Mouse (Mus musculus) stomach, embryonic 16.5 days (tissue): ENCODE measurements around the gene Enox1. TPM values are rescaled to one million over a fixed set of nuclear protein-coding genes. Genes with fewer than 3 reads are reported as not detected.

Source experiments
- ATAC-seq: fragments of 200-750 bp; cut with Nextera tagmentation; 2 replicates; pipeline ENCODE4 v1.8.0; 2017; ENCODE audit warnings: moderate number of reproducible peaks, moderate TSS enrichment; ENCODE audit not compliant: insufficient read depth, low FRiP score
- H3K27ac ChIP-seq: fragments of 300-500 bp; sonication (generic); 2 replicates; pipeline ENCODE4 v1.5.1; 2014; ENCODE audit warnings: low read length
- H3K27me3 ChIP-seq: fragments of 300-500 bp; sonication (generic); 2 replicates; pipeline ENCODE4 v1.6.1; 2014; ENCODE audit warnings: low read length, control low read depth, mixed read lengths; ENCODE audit not compliant: control insufficient read depth, insufficient read depth
- H3K36me3 ChIP-seq: fragments of 300-500 bp; sonication (generic); 2 replicates; pipeline ENCODE4 v1.6.1; 2014; ENCODE audit warnings: low read length; ENCODE audit not compliant: control insufficient read depth, insufficient read depth
- H3K4me1 ChIP-seq: fragments of 300-500 bp; sonication (generic); 2 replicates; pipeline ENCODE4 v1.6.1; 2014; ENCODE audit warnings: low read length, control low read depth, mixed read lengths; ENCODE audit not compliant: control insufficient read depth, insufficient read depth
- H3K4me2 ChIP-seq: fragments of 300-500 bp; sonication (generic); 2 replicates; pipeline ENCODE4 v1.6.1; 2014; ENCODE audit warnings: low read depth, low read length, mixed read lengths
- H3K4me3 ChIP-seq: fragments of 300-500 bp; sonication (generic); replicated peaks from 2 replicates; pipeline ENCODE4 v1.5.1; 2014; ENCODE audit warnings: mild to moderate bottlenecking, low read length
- H3K9ac ChIP-seq: fragments of 300-500 bp; sonication (generic); 2 replicates; pipeline ENCODE4 v1.6.1; 2014; ENCODE audit warnings: low read length
- H3K9me3 ChIP-seq: fragments of 300-500 bp; sonication (generic); replicated peaks from 2 replicates; pipeline ENCODE4 v1.6.1; 2016; ENCODE audit warnings: low read length, control low read depth; ENCODE audit not compliant: control insufficient read depth
- WGBS: fragments of 180-500 bp; shearing (Covaris S2); extraction: QIAGEN DNeasy Blood & Tissue Kit; methylation state at CpG from one replicate; pipeline ENCODE4 v1.1.7; 2014; 5-methylcytosine and 5-hydroxymethylcytosine counted together
- polyA plus RNA-seq: library from polyadenylated mRNA; unstranded; fragments of >200 nt; fragmentation: Nextera tagmentation; extraction: Ambion mirVana; gene quantifications from 2 replicates; pipeline ENCODE4 v1.2.1, GENCODE M21; 2015

The Enox1 gene
- polyA plus RNA-seq, 1 experiment from 2014 or later: 6.6 TPM

DNA sequence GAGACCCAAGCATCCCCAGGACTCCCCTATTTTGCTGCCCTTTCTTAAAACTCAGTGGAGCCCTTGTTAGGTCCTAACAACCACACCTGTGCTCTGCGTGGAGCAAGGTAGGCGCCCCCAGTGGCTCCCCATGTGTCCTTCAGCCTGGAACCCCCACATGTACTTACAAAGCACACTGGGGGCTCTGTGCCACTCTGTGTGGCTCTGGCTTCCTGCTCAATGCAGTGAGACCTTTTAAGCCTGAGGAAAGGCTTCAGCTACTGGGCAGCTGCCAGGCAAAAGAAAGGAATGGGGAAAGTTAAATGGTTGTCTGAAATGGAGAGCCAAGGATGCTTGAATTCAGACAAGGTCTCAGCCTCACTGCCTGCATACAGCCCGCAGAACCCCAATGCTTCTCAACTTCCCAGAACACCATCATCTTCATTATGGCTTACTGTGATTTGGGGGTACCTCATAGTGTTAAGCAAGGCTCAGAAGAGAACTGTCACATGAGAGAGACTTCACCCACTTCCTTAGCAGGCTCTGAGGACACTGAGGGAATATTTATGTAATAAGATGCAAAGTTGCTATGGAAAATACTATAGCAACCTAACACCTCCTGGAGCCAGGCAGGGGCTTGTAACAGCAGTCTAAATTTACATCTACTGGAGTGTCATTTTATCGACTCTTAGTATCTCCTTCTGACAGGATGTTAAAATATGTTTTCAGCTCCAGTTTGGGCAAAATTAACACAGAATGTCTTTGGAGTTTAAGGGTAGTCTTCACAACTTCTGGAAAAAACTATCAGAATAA, 465.1 kb downstream of the Enox1 start:
- Histone ChIP-seq H3K9me3 (no peaks in the 10 kb centered on the region), H3K27ac (no peak overlapping the region), H3K27me3 (no peaks in the 10 kb centered on the region), H3K9ac (no peak overlapping the region), H3K36me3 (no peaks in the 10 kb centered on the region), H3K4me3 (no peak overlapping the region), H3K4me2 (no peak overlapping the region), H3K4me1 (0 out of 2 replicates have a peak, but pooled peaks cover 3% of the 10 kb centered on the region)
- WGBS: 68% methylated on average over 4 of the region's 4 CpGs
- no peak for ATAC-seq

- Histone ChIP-seq H3K4me2 (no peak overlapping the region), H3K27ac (no peak overlapping the region), H3K4me3 (no peak overlapping the region), H3K27me3 (no peaks in the 10 kb centered on the region), H3K36me3 (no peaks in the 10 kb centered on the region), H3K4me1 (no peaks in the 10 kb centered on the region), H3K9me3 (no peaks in the 10 kb centered on the region), H3K9ac (no peak overlapping the region)
- ATAC-seq: no peak
- 58% methylated on average over 12 of the region's 12 CpGs for WGBS
These were observed 470.3 kb downstream of the Enox1 start for GRCm38 (mm10) chr14:77626557-77627507.

DNA sequence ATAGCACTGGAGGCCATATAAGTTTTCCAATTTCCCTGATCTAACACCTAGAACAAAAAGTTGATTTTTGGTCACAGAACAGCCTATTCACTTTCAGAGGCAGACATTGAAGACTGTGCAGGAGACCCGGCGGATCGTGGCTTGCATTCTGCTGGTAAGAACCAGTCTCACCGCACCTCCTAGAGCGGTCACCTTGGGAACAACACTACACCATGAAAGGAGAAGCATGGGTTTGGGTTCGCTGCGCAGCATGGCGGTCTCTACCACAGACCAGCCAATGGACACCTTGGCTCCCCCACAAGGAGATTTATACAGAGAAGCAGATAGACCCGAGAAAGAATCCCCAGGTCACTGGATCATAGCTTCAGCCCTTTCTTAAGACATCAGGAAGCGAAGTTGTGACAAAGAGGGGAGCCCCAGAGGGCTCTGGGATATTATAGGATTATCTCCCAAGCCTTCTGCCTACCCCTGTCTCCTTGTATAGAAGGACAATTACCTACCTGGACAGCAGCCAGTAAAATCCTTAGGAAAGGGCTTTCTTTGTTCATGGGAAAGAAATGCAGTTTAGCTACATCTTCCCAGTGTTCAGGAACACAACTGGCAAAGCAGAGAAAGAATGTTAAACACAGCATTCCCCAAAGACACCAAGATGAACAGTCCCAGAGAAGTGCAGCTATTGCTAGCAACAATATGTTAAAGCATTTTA, 476.1 kb downstream of the Enox1 start:
- WGBS: 83% methylated on average over 10 of the region's 10 CpGs
- no peak overlapping the region; the same call in 1 of the 2 replicates for H3K9ac ChIP-seq
- no peak for ATAC-seq
- peak overlapping the region; percentile 65 for H3K27ac ChIP-seq
- peaks cover 6% of the 10 kb centered on the region for H3K4me1 ChIP-seq
- no peaks in the 10 kb centered on the region for H3K9me3 ChIP-seq
- H3K4me3 ChIP-seq: no peak overlapping the region
- H3K4me2 ChIP-seq: no peak overlapping the region
- H3K27me3 ChIP-seq: no peaks in the 10 kb centered on the region
- no peaks in the 10 kb centered on the region for H3K36me3 ChIP-seq

DNA sequence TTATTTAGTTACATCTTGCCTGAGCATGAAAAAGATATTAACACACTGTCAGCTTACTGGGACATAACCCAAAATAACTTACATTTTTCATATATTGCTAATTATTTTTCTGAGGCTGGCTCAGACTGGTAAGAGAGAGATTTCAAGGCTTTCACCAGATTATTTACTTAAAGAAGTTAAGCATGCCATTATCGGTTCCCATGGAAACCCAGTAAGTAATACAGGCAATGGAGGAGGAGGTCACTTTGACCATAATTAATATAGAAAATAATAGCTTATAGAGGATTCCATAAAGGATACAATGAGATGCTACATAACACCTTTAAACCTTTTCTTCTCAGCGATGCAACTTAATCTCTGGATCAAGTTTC, 476.6 kb downstream of the Enox1 start:
- Histone ChIP-seq H3K36me3 (no peaks in the 10 kb centered on the region), H3K27me3 (no peaks in the 10 kb centered on the region), H3K4me1 (peaks cover 11% of the 10 kb centered on the region), H3K4me2 (no peak overlapping the region), H3K9ac (no peak overlapping the region), H3K9me3 (no peaks in the 10 kb centered on the region), H3K4me3 (no peak overlapping the region), H3K27ac (no peak overlapping the region)
- ATAC-seq: no peak
- WGBS: 39% methylated on average over 2 of the region's 2 CpGs

GRCm38 (mm10) chr14:77636931-77637330, 480.4 kb downstream of the Enox1 start:
- Histone ChIP-seq H3K27me3 (no peaks in the 10 kb centered on the region), H3K4me2 (no peak overlapping the region), H3K4me1 (peaks cover 13% of the 10 kb centered on the region), H3K9me3 (no peaks in the 10 kb centered on the region), H3K27ac (no peak overlapping the region), H3K4me3 (no peak overlapping the region), H3K9ac (no peak overlapping the region), H3K36me3 (no peaks in the 10 kb centered on the region)
- 42% methylated on average over 6 of the region's 6 CpGs for WGBS
- ATAC-seq: no peak

DNA sequence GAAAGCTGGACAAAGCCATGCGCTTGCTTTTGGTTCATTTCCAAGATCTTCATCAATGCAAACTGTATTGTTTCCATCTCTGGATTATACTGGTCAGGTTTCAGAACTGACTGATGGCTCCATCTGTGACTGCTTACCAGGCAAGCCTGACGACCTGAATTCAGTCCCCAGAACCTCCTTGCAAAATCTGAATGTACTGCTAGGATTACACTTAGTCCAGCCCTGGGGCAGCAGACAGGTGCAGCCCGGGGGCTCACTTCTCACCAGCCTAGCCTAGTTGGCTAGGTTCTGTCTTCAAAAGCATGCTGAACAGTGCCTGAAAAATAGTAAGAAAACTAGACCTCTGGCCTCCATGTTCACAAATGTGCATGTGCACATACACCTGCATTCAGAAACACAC, 481.6 kb downstream of the Enox1 start:
- H3K27me3 ChIP-seq: no peaks in the 10 kb centered on the region
- no peak overlapping the region for H3K4me2 ChIP-seq
- no peak overlapping the region for H3K4me3 ChIP-seq
- WGBS: 68% methylated on average over 3 of the region's 3 CpGs
- no peaks in the 10 kb centered on the region for H3K9me3 ChIP-seq
- H3K4me1 ChIP-seq: peaks cover 7% of the 10 kb centered on the region; the same call in 1 of the 2 replicates
- H3K9ac ChIP-seq: no peak overlapping the region
- H3K36me3 ChIP-seq: no peaks in the 10 kb centered on the region
- ATAC-seq: no peak
- no peak overlapping the region for H3K27ac ChIP-seq

GRCm38 (mm10) chr14:77638616-77639015, 482.1 kb downstream of the Enox1 start:
- H3K27me3 ChIP-seq: no peaks in the 10 kb centered on the region
- H3K4me2 ChIP-seq: no peak overlapping the region
- no peak overlapping the region for H3K27ac ChIP-seq
- no peaks in the 10 kb centered on the region for H3K9me3 ChIP-seq
- H3K4me1 ChIP-seq: peaks cover 7% of the 10 kb centered on the region; the same call in 1 of the 2 replicates
- ATAC-seq: no peak
- 51% methylated on average over 3 of the region's 3 CpGs for WGBS
- H3K9ac ChIP-seq: no peak overlapping the region
- no peaks in the 10 kb centered on the region for H3K36me3 ChIP-seq
- no peak overlapping the region for H3K4me3 ChIP-seq

DNA sequence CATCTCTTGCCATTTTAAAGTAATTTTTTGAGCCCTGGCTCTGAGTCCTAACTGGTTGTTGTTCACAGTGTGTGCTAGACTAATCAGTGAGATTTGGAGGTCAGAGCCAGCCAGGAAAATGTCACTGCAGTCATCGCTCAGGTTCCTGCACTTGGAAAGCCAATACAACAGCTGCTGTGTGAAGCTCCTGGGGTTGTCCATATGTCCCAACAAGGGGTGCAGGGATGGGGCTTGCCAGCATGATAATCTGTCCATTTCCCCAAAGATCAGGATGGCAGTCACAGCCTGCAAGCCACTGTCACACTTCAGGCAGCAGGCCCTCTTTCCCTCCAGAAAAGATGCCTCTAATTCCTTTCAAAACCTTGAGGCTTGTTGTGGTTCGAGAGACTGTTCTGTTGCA, 483.0 kb downstream of the Enox1 start:
- WGBS: 54% methylated on average over 2 of the region's 2 CpGs

More for the DNA sequence above, 483.0 kb downstream of the Enox1 start:
- no peaks in the 10 kb centered on the region for H3K9me3 ChIP-seq
- H3K4me1 ChIP-seq: peaks cover 7% of the 10 kb centered on the region; the same call in 1 of the 2 replicates
- no peak overlapping the region for H3K4me2 ChIP-seq
- H3K27ac ChIP-seq: no peak overlapping the region
- H3K36me3 ChIP-seq: no peaks in the 10 kb centered on the region
- H3K4me3 ChIP-seq: no peak overlapping the region
- no peaks in the 10 kb centered on the region for H3K27me3 ChIP-seq
- H3K9ac ChIP-seq: no peak overlapping the region
- ATAC-seq: no peak
